Mouse (Mus musculus) erythroblast, embryonic 14.5 days (primary cell): ENCODE measurements around the gene Soat1.

Experiments
- GATA1 ChIP-seq: IDR thresholded peaks from 2 replicates; pipeline ENCODE4 v1.6.1; 2012; ENCODE audit warnings: low read length, inconsistent platforms, mixed read lengths
- TAL1 ChIP-seq: IDR thresholded peaks from 3 replicates; pipeline ENCODE4 v1.6.1; 2012; ENCODE audit warnings: low read length, inconsistent platforms, mixed read lengths

- TF ChIP-seq GATA1: no peak
- TF ChIP-seq TAL1: no peak
Observed at GRCm38 (mm10) chr1:156449691-156450090, 24.4 kb downstream of the Soat1 start.
